Mouse (Mus musculus) fibroblast of lung, adult 2 months (primary cell): ENCODE results near the gene Magee2.
"Not testable (repeated sequence)": the region's sequence is repeated elsewhere in the genome, so short reads cannot be mapped to it uniquely, and the experiment has no call there.

ENCODE experiments used
- DNase-seq: peaks from one replicate; pipeline ENCODE4 v3.0.0-alpha.2; 2011; ENCODE audit warnings: low read depth

Magee2 gene

DNA sequence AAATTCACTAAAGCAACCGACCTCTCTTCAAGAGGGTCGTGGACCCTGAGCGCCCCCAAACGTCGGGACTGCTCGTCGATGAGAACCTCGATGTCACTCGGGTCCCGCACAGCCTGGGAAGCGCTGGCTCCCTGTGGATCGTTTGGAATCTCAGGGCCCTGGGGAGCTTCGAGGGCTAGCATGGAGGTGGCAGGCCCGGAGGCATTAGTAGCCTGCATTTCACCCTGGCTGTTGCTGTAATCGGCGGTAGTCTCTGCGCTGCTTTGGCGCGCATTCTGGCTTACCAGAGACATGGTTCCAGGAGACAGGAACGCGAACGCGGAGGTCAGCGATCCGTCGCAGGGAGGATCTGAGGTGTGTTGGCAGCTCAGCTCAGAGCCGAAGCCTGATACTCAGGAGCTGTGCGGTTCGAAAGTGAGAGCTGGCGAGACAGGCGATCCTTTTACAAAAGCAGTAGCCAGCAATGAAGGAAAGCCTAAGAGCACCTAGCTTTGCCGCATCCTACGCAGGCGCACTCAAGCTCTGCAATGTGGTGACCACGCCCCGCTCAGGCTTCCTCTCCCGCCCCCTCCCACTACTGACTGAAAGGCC is at the start of gene Magee2:
Magee2 (minus strand) TSS at position 517 of the 591 bp plus-strand sequence.
- DNase-seq = no peak

DNA sequence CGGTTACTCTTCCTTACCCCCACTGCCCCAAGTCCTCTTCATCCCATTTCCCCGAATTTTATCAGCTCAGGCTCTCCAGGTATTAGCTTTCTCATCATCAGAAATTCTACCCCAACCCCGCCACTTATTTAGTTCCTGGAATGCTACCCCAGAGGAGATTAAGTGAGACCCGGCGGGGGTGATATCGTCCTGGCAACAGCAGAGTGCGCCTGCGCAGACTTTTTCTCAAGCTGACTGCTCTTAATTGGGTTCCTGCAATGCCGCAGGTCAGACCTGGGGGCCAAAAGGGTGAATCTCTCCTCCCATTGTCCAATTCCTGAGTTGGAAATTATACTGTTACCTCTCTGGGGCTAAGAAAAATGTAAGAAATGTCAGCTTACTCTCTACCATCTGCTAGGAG is 3.5 kb downstream of the Magee2 start:
- no peak for DNase-seq

DNA sequence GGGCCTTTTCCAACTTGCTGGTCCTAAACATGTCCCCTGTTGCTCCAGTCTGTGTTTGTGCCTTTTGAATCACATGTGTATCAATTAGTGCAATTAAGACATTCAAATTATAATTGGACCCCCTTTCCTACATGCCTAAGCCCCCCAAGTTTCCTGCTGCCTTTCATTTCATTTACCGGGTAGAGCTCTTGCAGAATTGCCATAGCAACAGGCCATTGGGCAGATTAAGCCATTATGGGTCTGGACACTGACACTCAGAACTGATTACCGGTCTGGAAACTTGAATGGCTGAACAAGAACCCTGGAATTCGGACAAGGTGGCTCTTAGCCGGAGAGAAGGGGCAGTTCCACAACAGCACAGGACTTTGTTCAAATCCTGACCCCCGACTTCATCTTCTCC is 39.5 kb downstream of the Magee2 start:
- DNase-seq = not testable (repeated sequence)

DNA sequence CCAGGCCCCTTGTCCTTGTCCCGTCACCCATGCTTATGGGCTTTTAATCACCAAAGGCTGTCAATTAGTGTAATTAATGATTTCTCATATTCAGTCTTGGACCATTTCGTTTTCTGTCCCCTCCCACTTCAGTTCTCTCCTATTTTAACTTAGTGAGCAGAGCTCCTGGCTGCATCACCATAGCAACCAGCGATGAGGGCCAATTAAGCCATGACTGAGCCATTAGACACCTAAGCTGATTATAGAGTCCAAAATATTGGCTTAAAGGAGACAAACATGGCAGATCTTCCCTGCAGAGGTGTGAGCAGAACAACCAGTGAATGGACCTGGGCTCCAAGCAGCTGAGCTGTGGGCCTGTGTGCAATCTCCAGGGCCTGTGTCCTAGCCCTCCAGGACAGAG is 40.1 kb downstream of the Magee2 start:
- not testable (repeated sequence) for DNase-seq

DNA sequence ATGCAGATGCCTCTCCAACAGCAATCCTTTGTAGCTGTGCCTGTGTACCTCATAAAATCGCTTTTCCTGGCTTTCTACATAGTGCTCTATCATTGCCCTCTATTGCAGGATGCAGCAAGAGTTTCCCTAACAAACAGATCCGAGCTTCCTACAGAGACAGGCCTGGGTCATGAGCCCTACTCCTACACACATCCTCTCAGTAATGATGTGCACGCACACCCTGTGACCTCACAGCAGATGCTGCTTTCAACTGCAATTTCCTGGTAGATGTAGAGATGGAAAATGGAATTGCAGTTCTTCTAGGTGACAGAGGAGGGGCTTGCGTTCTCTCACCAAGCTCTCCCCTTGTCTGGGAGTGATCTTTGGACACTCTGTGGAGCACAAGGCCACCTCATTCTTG is 43.4 kb downstream of the Magee2 start:
- DNase-seq = not testable (repeated sequence)
